Mouse (Mus musculus) brain, embryonic 14.5 days (tissue): ENCODE data around the gene Ly86. TPM values are rescaled to one million over a fixed set of nuclear protein-coding genes. Genes with fewer than 3 reads are reported as not detected.

Experiments
- DNase-seq: peaks from one replicate; pipeline ENCODE4 v3.0.0-alpha.2; 2011; ENCODE audit warnings: low read depth
- CTCF ChIP-seq: fragments of 200-500 bp; IDR thresholded peaks from 2 replicates; pipeline ENCODE4 v1.5.1; 2012; ENCODE audit warnings: inconsistent platforms, mild to moderate bottlenecking, moderate library complexity, borderline replicate concordance; ENCODE audit not compliant: insufficient read depth, insufficient read length; ENCODE audit errors: extremely low read depth
- POLR2A ChIP-seq: fragments of 200-500 bp; IDR thresholded peaks from 2 replicates; pipeline ENCODE4 v1.6.1; 2012; ENCODE audit warnings: mild to moderate bottlenecking, inconsistent platforms, borderline replicate concordance; ENCODE audit not compliant: poor library complexity, insufficient read depth, insufficient read length, severe bottlenecking; ENCODE audit errors: extremely low read depth
- polyA plus RNA-seq: library from polyadenylated mRNA; depleted of rRNA; stranded (reverse); fragments of >200 nt; gene quantifications from 2 replicates; pipeline ENCODE4 v1.2.3, GENCODE M21; 2012

Gene Ly86
- polyA plus RNA-seq, 1 experiment = 6.0 TPM

DNA sequence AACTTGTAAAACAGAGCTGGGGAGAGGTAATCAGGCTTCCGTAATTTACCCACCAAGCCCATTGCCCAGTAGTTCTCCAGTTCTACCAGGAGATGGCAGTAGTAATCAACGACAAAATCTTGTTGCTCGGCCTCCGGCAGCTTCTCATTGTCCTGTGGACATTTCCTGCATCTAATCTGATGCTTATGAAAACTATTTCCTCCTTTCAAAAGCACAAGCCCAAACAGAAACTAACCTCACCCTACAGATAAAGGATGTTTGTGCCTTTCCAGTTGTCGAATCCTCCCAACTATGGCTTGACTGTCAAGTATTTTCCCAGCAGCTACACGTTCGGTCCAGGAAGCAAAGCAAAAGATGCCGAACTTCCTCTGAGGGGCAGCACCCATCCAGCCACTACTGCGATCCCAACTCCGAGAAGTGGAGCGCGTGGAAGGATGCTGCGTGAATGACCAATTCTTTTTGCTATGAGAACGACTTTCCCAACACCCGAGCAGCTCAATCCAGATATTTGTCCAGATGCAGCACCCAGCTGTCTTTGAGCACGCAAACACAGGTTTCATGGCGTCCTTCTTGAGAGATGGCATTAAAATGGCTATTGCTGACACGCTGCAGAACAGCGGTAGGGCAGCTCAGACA lies 89.2 kb downstream of the Ly86 start:
- TF ChIP-seq POLR2A = no peak
- TF ChIP-seq CTCF = peak; percentile 85
- peak; percentile 90 for DNase-seq

DNA sequence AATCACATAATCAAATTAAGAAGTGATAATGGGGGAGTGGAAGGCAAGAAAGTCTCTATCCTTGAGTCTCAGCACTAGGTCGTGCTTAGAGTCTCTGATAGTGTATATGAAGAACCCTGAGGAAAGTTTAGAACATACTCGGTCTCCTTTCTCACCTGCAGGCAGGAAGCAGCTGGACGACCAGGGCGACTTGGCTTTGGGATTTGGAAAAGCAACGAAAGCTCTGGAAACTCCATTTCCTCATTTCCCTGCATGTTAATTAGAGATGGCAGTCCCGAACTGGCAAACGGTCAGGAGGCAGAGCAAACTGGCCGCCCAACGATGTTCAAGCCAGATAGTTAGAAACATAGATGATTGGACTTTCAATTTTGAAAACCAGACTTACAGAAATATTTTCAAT lies 89.8 kb downstream of the Ly86 start:
- TF ChIP-seq CTCF (no peak), POLR2A (no peak)
- DNase-seq = no peak

DNA sequence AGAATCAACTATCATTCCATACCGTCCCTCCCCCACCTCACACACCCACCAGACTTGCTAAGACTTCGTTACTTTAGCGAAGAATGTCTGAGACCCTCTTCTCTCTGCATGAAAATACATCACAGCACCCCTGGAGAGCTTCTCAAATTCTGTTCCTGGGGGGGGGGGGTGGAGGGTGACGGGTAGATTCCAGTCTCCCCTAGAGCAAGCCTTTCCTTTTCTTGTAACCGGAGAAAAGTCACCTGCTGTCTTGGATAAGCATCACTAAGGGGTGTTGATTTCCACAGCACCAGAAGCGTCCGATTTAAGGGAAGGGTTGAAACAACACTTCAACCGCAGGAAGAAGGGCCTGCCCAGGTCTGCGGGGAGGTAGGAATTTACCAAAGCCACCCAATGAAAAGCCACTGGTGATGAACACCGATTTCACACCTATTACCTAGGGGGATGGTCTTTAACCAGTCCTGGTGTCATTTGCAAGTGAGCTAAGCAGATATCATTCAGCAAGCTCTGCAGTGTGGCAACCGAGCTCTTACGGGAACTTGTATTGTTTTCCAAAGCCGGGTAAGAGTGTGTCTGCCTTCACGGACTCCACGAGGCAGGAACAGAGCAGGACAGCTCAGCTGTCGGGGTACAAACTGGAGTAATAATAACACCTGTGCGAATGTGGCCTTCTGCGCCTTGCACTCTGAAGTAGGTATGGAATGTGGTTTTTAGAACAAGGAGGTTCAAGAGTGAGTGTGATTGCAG lies 91.4 kb downstream of the Ly86 start:
- DNase-seq = no peak
- no peak for TF ChIP-seq POLR2A
- TF ChIP-seq CTCF = no peak

DNA sequence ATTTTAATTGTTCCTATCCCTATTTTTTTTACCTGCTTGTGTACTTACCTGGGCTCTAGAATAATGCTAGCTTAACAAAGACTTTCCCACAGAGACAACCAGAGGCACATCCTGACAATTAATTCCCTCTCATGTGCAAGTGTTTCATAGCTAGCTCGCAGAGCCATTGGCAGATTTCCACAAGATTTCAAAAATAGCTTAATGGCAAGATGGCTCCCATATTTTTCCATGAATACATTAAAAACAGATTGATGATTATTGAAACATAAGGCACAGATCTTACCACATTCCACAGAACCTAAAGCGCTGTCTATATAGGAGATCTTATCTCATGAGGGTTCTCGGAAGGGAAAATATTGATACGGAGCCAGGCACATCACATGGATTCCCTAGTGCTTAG lies 93.8 kb downstream of the Ly86 start:
- peak; percentile 70 for DNase-seq
- TF ChIP-seq POLR2A (no peak), CTCF (no peak)

DNA sequence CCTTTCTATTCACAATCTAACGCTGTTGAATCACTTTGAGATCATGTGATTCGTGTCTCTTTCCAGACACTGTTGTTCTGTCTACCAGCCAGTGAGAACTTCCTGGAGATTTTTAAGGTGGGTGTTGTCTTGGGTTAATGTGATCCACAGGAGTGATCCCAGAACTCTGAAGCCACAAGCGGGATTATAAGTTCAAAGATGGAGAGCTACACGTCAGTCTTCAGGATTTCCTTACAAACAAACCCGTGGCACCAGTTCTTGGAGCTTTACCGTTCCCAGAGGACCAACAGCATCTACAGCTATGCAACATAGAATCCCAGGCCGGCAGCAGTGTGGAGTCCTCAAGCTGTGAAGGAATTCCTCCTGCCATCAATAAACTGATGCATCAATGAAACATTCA lies 94.5 kb downstream of the Ly86 start:
- TF ChIP-seq CTCF (no peak), POLR2A (no peak)
- DNase-seq = no peak

DNA sequence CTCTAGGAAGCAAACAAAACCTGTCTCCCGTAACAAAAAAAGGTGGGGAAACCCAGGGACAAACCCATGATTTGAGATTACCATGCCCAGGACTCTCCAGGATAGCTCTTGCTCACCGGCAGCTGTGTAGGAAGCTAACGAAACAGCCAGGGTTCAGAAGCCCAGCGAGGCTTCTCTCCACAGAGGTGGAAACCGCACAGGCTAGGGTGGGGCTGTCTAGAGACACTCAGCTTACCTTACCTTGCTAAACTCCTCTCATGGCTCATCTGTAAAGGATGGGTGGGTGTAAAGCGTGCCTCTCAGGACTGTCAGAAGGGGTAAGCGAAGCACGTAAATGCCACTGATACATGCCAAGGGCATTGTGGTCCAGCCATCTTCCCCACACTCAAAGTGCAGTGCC lies 94.9 kb downstream of the Ly86 start:
- TF ChIP-seq POLR2A = no peak
- TF ChIP-seq CTCF = no peak
- no peak for DNase-seq

DNA sequence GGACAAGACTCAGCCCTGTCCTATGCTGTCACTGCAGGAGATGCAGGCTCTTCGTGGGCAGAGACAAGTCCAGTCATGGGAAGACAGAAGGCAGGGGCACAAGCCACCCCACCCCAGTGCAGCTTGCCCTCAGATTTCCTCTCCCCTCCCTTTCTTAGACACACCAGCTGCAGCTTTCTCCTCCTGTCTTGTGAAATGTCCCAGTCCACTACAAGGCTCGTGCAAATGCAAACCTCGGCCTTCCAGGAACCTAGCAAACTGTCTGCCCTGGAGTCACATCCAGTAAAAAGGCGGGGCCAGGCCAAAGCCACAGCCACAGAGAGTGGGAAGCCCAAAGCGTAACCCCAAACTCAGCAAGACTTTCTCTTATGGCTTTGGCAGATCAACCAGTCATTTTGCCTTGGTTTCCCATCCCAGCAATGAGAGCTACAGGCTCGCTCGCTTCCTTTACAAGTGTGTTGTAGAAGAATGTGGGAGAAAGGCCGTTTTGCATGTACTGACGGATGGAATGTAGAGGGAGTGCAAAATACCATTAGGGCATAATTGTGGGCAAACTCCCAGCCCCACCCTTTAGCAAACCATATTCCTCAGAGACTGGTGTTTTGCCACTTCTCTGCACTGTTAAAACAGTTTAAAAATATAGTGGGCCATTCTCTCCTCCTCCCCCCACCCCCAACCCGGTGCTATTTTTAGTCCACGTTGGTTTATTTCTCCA lies 95.7 kb downstream of the Ly86 start:
- no peak for DNase-seq
- TF ChIP-seq CTCF = no peak
- TF ChIP-seq POLR2A = no peak

DNA sequence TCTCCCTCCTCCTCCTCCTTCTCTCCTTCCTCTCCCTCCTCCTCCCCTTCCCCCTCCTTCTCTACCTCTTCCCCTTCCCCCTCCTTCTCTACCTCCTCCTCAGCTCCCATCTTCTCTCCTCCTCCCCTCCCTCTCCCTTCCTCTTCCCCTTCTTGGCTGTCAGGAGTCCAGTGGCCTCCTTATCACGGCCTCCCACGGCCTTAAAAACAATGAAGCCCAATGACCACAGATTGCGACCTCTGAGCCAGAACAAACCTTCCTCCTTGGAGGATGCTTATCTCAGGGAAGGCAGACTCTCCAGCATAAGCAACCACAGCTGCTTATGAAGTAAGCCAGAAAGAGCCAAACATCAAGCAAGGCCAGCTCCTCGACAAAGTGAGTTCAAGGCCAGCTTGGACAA lies 97.0 kb downstream of the Ly86 start:
- no peak for DNase-seq
- TF ChIP-seq POLR2A (no peak), CTCF (no peak)

DNA sequence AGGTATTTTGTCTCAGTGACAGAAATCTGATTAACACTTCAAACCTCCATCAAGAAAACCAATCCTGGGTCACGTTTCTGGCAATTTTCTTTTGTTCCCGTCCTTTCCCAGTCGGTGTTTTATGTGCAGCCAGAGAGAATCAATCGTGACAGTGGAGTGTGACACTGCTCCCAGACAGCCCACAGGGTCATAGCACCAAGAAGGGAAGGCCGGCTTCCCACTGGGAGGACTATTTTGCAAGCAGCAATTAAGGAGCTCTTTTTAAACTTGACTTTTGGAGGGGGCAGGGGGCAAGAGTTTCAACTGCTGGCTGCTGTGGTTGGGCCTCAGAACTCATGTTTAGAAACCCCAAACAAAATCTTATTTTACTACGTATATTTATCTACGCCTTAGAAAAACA lies 97.5 kb downstream of the Ly86 start:
- no peak for TF ChIP-seq POLR2A
- no peak for TF ChIP-seq CTCF
- DNase-seq = no peak

DNA sequence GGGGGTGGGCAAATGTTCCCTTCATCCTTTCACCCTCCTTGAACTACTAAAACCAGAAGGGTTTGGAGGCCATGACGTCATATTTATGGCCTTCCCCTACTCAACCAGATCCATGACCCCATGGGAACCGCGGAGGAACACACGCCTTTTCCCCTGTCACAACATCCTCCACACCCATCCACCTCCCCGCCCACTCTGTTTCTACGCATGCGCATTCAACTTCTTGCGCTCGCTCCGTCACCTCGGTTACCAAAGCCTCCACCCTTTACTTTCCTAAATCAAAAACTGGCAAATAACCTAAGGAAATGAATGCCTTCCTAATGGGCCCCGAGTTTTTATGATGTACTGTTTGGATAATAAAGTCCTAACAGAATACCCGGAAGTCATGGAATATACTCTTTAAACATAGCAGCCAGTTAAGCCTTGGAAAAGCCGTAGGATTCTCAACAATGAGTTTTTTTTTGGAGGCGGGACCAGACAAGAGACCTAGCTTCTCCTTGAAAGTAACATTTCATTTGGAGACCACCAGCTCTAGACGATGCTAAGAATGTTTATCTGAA lies 101.8 kb downstream of the Ly86 start:
- no peak for DNase-seq
- TF ChIP-seq CTCF (no peak), POLR2A (no peak)

DNA sequence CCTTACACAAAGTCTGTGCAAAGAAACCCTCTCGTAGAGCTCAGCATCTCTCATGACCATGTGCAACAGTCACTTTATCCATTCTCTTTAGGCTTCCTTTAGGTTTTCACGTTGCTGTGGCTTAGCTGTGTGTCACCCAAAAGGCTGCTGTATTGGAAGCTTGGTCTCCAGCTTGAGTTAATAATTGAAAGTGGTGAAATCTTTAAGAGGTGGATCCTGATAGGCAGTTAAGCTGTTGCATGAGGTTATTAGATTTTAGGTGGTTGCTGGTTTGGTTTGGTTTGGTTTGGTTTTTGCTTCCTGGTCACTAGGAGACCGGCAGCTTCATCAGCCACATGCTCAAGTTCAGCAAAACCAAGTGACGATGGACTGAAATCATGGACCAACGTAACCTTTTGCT lies 106.0 kb downstream of the Ly86 start:
- DNase-seq = no peak
- no peak for TF ChIP-seq CTCF
- TF ChIP-seq POLR2A = no peak

DNA sequence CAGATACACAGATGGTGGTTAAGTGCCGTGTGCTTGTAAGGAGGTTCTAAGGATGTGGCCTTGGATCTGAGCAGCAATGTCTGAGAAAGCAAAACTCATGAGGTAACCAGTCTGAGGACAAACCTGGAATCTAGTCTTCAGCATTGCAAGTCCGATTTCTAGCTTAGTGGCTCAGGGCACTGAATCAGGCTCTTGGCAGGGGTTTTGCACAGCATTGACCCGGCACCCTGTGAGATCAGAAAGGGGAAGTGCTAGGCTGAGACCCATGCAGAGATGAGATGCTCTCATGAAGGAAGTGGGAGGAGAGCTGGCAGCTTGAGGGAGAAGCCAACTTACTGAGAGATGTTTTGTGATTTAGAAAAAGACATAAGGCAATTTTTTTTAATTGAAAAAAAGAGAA lies 106.5 kb downstream of the Ly86 start:
- DNase-seq = no peak
- TF ChIP-seq POLR2A (no peak), CTCF (no peak)

DNA sequence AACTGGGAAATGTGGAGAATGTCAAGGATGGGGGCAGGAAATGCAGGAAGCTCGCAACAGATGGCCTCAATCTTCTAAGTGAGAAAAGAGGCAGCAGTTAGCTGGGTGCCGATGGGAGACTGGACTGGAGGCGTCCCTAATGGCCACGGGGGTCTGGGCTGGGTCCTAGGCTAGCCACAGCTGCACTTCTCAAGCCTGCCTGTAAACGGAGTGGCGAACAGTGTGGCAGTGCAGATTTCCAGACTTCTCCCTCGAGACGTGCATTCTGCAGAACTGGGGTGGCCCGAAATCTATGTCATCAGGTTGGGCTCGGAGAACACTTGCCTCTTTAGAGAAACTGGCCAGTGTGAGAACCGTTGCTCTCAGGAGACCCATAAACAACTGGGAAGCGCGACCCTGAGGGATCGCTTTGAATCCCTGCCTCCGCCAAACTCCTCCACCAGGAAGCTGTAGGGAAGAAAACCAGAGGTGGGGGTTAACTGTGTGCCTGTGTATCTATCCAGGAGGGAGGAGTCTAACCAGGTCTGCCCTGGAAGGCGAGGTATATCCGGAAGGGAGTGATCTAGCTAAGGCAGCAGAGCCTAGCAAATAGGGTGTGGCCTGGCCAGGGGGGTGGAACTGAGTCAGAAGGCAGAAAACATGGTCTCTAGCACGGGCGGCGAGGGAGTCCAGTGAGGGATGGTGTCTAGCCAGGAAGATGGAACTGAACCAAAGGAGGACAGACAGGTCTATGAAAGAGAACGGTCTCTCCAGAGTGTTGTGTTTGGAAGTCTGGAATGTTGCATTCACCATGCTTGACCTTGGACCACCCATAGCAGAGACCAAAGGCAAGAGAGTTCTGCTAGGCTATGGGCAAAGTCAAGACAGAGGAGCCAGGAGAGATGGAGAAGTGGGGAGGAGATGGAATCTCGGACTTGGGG lies 107.3 kb downstream of the Ly86 start:
- DNase-seq = peak; percentile 42
- TF ChIP-seq POLR2A (no peak), CTCF (0 out of 2 replicates have a peak, but pooled peaks have one; percentile 30)

DNA sequence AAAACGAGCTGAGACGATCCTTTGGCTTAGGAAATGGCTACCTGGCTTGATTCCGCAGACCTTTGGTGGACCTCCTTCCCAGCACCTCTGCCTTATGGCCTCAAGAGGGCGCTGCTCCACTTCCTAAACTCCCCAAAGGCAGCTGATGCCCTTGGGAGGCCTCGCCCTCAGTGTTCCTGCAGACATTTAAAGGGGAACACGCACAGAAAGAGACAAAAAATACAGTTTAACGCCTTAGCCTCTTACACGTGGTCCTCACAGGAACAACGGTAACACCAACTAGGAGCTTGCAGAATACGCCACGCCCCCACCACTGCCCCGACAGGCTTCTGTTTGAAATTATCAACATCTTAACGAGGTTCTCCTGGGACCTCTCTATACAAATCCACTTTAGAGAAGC lies 108.2 kb downstream of the Ly86 start:
- DNase-seq = peak; percentile 92
- TF ChIP-seq CTCF = peak; percentile 90
- no peak for TF ChIP-seq POLR2A
